Mouse (Mus musculus) forebrain, embryonic 13.5 days (tissue): ENCODE data around the gene Ktn1. TPM values are rescaled to one million over a fixed set of nuclear protein-coding genes. Genes with fewer than 3 reads are reported as not detected.

ENCODE experiments used
- ATAC-seq: fragments of 200-750 bp; cut with Nextera tagmentation; 2 replicates; pipeline ENCODE4 v1.8.0; 2017
- H3K27ac ChIP-seq: fragments of 300-500 bp; sonication (generic); 2 replicates; pipeline ENCODE4 v1.5.1; 2015; ENCODE audit warnings: inconsistent platforms, mild to moderate bottlenecking, moderate library complexity
- H3K27me3 ChIP-seq: fragments of 300-500 bp; sonication (generic); 2 replicates; pipeline ENCODE4 v1.6.1; 2015; ENCODE audit warnings: mild to moderate bottlenecking, inconsistent platforms
- H3K36me3 ChIP-seq: fragments of 300-500 bp; sonication (generic); 2 replicates; pipeline ENCODE4 v1.6.1; 2015; ENCODE audit warnings: mild to moderate bottlenecking, inconsistent platforms; ENCODE audit not compliant: poor library complexity, severe bottlenecking
- H3K4me1 ChIP-seq: fragments of 300-500 bp; sonication (generic); 2 replicates; pipeline ENCODE4 v1.6.1; 2015; ENCODE audit warnings: inconsistent platforms
- H3K4me2 ChIP-seq: fragments of 300-500 bp; sonication (generic); 2 replicates; pipeline ENCODE4 v1.6.1; 2015; ENCODE audit warnings: inconsistent platforms, mild to moderate bottlenecking, moderate library complexity
- H3K4me3 ChIP-seq: fragments of 300-500 bp; sonication (generic); 2 replicates; pipeline ENCODE4 v1.5.1; 2015; ENCODE audit warnings: mild to moderate bottlenecking, inconsistent platforms
- H3K9ac ChIP-seq: fragments of 300-500 bp; sonication (generic); 2 replicates; pipeline ENCODE4 v1.6.1; 2015; ENCODE audit warnings: mild to moderate bottlenecking, inconsistent platforms
- H3K9me3 ChIP-seq: fragments of 300-500 bp; sonication (generic); replicated peaks from 2 replicates; pipeline ENCODE4 v1.6.1; 2016; ENCODE audit warnings: inconsistent platforms
- WGBS: fragments of 180-500 bp; shearing (Covaris S2); methylation state at CpG from one replicate; pipeline ENCODE4 v1.1.7; 2015; 5-methylcytosine and 5-hydroxymethylcytosine counted together
- polyA plus RNA-seq: library from polyadenylated mRNA; unstranded; fragments of >200 nt; fragmentation: Nextera tagmentation; extraction: Ambion mirVana; gene quantifications from 2 replicates; pipeline ENCODE4 v1.2.1, GENCODE M21; 2015

Ktn1 gene
- polyA plus RNA-seq, 1 experiment from 2014 or later = 75.1 TPM

GRCm38 (mm10) chr14:47646246-47646645 is 2.0 kb upstream of the Ktn1 start:
- H3K27me3 ChIP-seq = peaks cover 9% of the 10 kb centered on the region; the same call in 1 of the 2 replicates
- H3K4me3 ChIP-seq = no peak overlapping the region
- H3K4me1 ChIP-seq = peaks cover 18% of the 10 kb centered on the region
- no peak overlapping the region for H3K9ac ChIP-seq
- H3K4me2 ChIP-seq = no peak overlapping the region
- no peaks in the 10 kb centered on the region for H3K9me3 ChIP-seq
- no peak for ATAC-seq
- 59% methylated on average over 5 of the region's 5 CpGs for WGBS
- H3K36me3 ChIP-seq = no peaks in the 10 kb centered on the region
- no peak overlapping the region for H3K27ac ChIP-seq

- H3K4me3 ChIP-seq = no peak overlapping the region
- no peak overlapping the region for H3K27ac ChIP-seq
- no peaks in the 10 kb centered on the region for H3K9me3 ChIP-seq
- ATAC-seq = no peak
- WGBS = 74% methylated on average over 9 of the region's 9 CpGs
- H3K9ac ChIP-seq = no peak overlapping the region
- no peaks in the 10 kb centered on the region for H3K36me3 ChIP-seq
- no peak overlapping the region for H3K4me2 ChIP-seq
- peaks cover 25% of the 10 kb centered on the region for H3K4me1 ChIP-seq
- peaks cover 9% of the 10 kb centered on the region; the same call in 1 of the 2 replicates for H3K27me3 ChIP-seq
Measured at GRCm38 (mm10) chr14:47646696-47647516, 1.3 kb upstream of the Ktn1 start.

- Histone ChIP-seq H3K9me3 (no peaks in the 10 kb centered on the region), H3K4me1 (peaks cover 27% of the 10 kb centered on the region), H3K4me2 (peak overlapping the region; percentile 78), H3K4me3 (peak overlapping the region; percentile 95), H3K36me3 (no peaks in the 10 kb centered on the region), H3K9ac (peak overlapping the region; percentile 94), H3K27ac (peak overlapping the region; percentile 79), H3K27me3 (peaks cover 9% of the 10 kb centered on the region; the same call in 1 of the 2 replicates)
- WGBS = 1% methylated on average over 55 of the region's 82 CpGs
- peak; percentile 95 for ATAC-seq
Measured at GRCm38 (mm10) chr14:47648706-47649630, 720 bp downstream of the Ktn1 start.

- Histone ChIP-seq H3K9me3 (no peaks in the 10 kb centered on the region), H3K27me3 (peaks cover 9% of the 10 kb centered on the region; the same call in 1 of the 2 replicates), H3K4me3 (peak overlapping the region; percentile 95), H3K9ac (peak overlapping the region; percentile 94), H3K4me1 (peaks cover 27% of the 10 kb centered on the region), H3K27ac (peak overlapping the region; percentile 79), H3K4me2 (peak overlapping the region; percentile 78), H3K36me3 (no peaks in the 10 kb centered on the region)
- under 1% methylated on average over 46 of the region's 46 CpGs for WGBS
- ATAC-seq = peak; percentile 88
Measured at GRCm38 (mm10) chr14:47649631-47650337, 1.5 kb downstream of the Ktn1 start.

GRCm38 (mm10) chr14:47650338-47650720 is 2.1 kb downstream of the Ktn1 start:
- no peak overlapping the region for H3K27ac ChIP-seq
- WGBS = 10% methylated on average over 6 of the region's 6 CpGs
- ATAC-seq = no peak

GRCm38 (mm10) chr14:47651272-47651671 is 3.0 kb downstream of the Ktn1 start:
- peaks cover 27% of the 10 kb centered on the region for H3K4me1 ChIP-seq
- H3K36me3 ChIP-seq = no peaks in the 10 kb centered on the region
- ATAC-seq = no peak
- no peak overlapping the region for H3K27ac ChIP-seq
- H3K4me2 ChIP-seq = no peak overlapping the region
- no peak overlapping the region for H3K4me3 ChIP-seq
- no peaks in the 10 kb centered on the region for H3K9me3 ChIP-seq
- 88% methylated on average over 4 of the region's 4 CpGs for WGBS
- 0 out of 2 replicates have a peak, but pooled peaks cover 6% of the 10 kb centered on the region for H3K27me3 ChIP-seq
- H3K9ac ChIP-seq = no peak overlapping the region

More at GRCm38 (mm10) chr14:47650338-47650720, 2.1 kb downstream of the Ktn1 start:
- peak overlapping the region; percentile 95 for H3K4me3 ChIP-seq
- no peaks in the 10 kb centered on the region for H3K9me3 ChIP-seq
- no peaks in the 10 kb centered on the region for H3K36me3 ChIP-seq
- peaks cover 9% of the 10 kb centered on the region; the same call in 1 of the 2 replicates for H3K27me3 ChIP-seq
- peak overlapping the region; percentile 94 for H3K9ac ChIP-seq
- peak overlapping the region; percentile 78 for H3K4me2 ChIP-seq
- H3K4me1 ChIP-seq = peaks cover 27% of the 10 kb centered on the region

GRCm38 (mm10) chr14:47655444-47655843 is 7.2 kb downstream of the Ktn1 start:
- ATAC-seq = no peak
- Histone ChIP-seq H3K36me3 (no peaks in the 10 kb centered on the region), H3K9ac (no peak overlapping the region), H3K27ac (no peak overlapping the region), H3K27me3 (no peaks in the 10 kb centered on the region), H3K4me3 (no peak overlapping the region), H3K4me1 (peaks cover 22% of the 10 kb centered on the region), H3K4me2 (no peak overlapping the region), H3K9me3 (no peaks in the 10 kb centered on the region)
- WGBS = 93% methylated on average over 2 of the region's 2 CpGs

GRCm38 (mm10) chr14:47663844-47664469 is 15.7 kb downstream of the Ktn1 start:
- WGBS = 84% methylated on average over 11 of the region's 11 CpGs
- peaks cover 3% of the 10 kb centered on the region; the same call in 1 of the 2 replicates for H3K4me1 ChIP-seq
- no peak for ATAC-seq

GRCm38 (mm10) chr14:47664470-47664864 is 16.2 kb downstream of the Ktn1 start:
- no peak for ATAC-seq
- H3K36me3 ChIP-seq = peaks cover 18% of the 10 kb centered on the region; the same call in 1 of the 2 replicates
- no peak overlapping the region for H3K4me3 ChIP-seq
- peaks cover 3% of the 10 kb centered on the region; the same call in 1 of the 2 replicates for H3K4me1 ChIP-seq
- H3K9ac ChIP-seq = no peak overlapping the region
- H3K9me3 ChIP-seq = no peaks in the 10 kb centered on the region
- H3K27ac ChIP-seq = no peak overlapping the region
- no peak overlapping the region for H3K4me2 ChIP-seq
- no peaks in the 10 kb centered on the region for H3K27me3 ChIP-seq

More at GRCm38 (mm10) chr14:47663844-47664469, 15.7 kb downstream of the Ktn1 start:
- Histone ChIP-seq H3K27me3 (no peaks in the 10 kb centered on the region), H3K27ac (no peak overlapping the region), H3K4me3 (no peak overlapping the region), H3K36me3 (peaks cover 18% of the 10 kb centered on the region; the same call in 1 of the 2 replicates), H3K9ac (no peak overlapping the region), H3K9me3 (no peaks in the 10 kb centered on the region), H3K4me2 (no peak overlapping the region)

GRCm38 (mm10) chr14:47665061-47665778 is 17.0 kb downstream of the Ktn1 start:
- H3K27me3 ChIP-seq = no peaks in the 10 kb centered on the region
- H3K27ac ChIP-seq = no peak overlapping the region
- 93% methylated on average over 5 of the region's 5 CpGs for WGBS
- ATAC-seq = no peak
- no peaks in the 10 kb centered on the region for H3K9me3 ChIP-seq
- no peak overlapping the region for H3K9ac ChIP-seq
- H3K4me1 ChIP-seq = peaks cover 3% of the 10 kb centered on the region; the same call in 1 of the 2 replicates
- H3K4me3 ChIP-seq = no peak overlapping the region
- H3K4me2 ChIP-seq = no peak overlapping the region
- peaks cover 18% of the 10 kb centered on the region; the same call in 1 of the 2 replicates for H3K36me3 ChIP-seq
